Mouse (Mus musculus) bone marrow macrophage, adult 2 months (primary cell): ENCODE data around the gene Tlk2. TPM values are rescaled to one million over a fixed set of nuclear protein-coding genes. Genes with fewer than 3 reads are reported as not detected.
A peak's percentile ranks its signal among the peaks of the same experiment; 100 is the strongest.

Experiments
- H3K27ac ChIP-seq: 2 replicates; pipeline ENCODE4 v1.5.1; 2012; ENCODE audit warnings: low read depth, low read length; ENCODE audit not compliant: insufficient read depth
- H3K4me1 ChIP-seq: 2 replicates; pipeline ENCODE4 v1.6.1; 2012; ENCODE audit warnings: low read length; ENCODE audit not compliant: control insufficient read depth, insufficient read depth
- H3K4me3 ChIP-seq: 2 replicates; pipeline ENCODE4 v1.5.1; 2012; ENCODE audit warnings: mild to moderate bottlenecking, low read length, moderate library complexity; ENCODE audit not compliant: insufficient read depth
- CTCF ChIP-seq: IDR thresholded peaks from 2 replicates; pipeline ENCODE4 v1.5.1; 2012; ENCODE audit warnings: low read depth, mild to moderate bottlenecking, low read length, moderate library complexity
- POLR2A ChIP-seq: IDR thresholded peaks from 2 replicates; pipeline ENCODE4 v1.6.1; 2012; ENCODE audit warnings: mild to moderate bottlenecking, low read depth, low read length, borderline replicate concordance
- polyA plus RNA-seq: library from polyadenylated mRNA; stranded (reverse); fragments of >200 nt; gene quantifications from 2 replicates; pipeline ENCODE4 v1.2.4, GENCODE M21; 2012; ENCODE audit not compliant: missing spikeins, insufficient read depth, insufficient read length

The Tlk2 gene
- polyA plus RNA-seq, 1 experiment: 35.3 TPM

DNA sequence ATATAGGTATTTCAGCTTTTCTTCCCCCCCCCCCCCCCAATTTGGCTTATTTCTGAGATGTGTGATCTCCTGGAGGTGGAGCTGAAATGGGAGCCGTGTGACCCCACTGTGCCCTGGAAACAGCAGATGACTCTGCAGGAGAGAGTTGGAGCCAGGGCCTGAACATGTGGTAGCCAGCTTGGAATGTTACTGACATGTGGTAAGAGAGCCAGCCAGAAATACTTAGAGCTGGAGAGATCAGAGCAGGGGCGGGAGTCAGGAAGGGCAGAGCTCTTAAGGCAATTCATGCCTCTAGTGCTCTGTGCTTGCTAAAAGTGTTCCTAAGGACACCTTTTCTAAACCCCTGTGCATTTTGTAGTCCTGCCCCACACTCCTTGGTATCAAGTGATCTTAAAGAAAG is 103.9 kb downstream of the Tlk2 start:
- Histone ChIP-seq H3K27ac (no peak overlapping the region), H3K4me3 (no peak overlapping the region), H3K4me1 (no peaks in the 10 kb centered on the region)
- TF ChIP-seq CTCF (no peak), POLR2A (no peak)

DNA sequence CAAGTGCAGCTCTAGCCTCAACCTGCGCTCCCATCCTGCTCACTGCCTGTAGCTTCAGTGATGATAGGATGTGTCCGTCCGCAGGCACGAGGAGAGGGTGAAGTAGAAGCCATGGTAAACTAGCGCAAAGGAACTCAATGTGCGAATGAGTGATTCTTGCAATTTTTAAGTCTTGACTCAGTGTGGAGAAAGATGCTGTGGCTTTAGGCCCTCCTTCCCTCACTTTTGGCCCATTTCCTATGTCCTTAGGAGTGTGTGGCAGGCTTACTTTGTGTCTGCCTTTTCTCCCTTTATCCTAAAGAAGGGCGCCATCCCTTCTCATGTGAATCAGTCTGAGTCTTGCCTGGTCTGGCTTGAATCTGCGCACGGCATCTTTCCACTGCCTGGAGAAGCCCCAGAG is 104.4 kb downstream of the Tlk2 start:
- TF ChIP-seq POLR2A (no peak), CTCF (no peak)
- no peak overlapping the region for H3K4me3 ChIP-seq
- no peaks in the 10 kb centered on the region for H3K4me1 ChIP-seq
- H3K27ac ChIP-seq: no peak overlapping the region

GRCm38 (mm10) chr11:105285720-105286119 is 107.1 kb downstream of the Tlk2 start:
- no peak overlapping the region for H3K27ac ChIP-seq
- H3K4me3 ChIP-seq: no peak overlapping the region
- TF ChIP-seq POLR2A (no peak), CTCF (no peak)
- no peaks in the 10 kb centered on the region for H3K4me1 ChIP-seq

GRCm38 (mm10) chr11:105289403-105289802 is 110.8 kb downstream of the Tlk2 start:
- no peak overlapping the region for H3K27ac ChIP-seq
- H3K4me3 ChIP-seq: no peak overlapping the region
- no peaks in the 10 kb centered on the region for H3K4me1 ChIP-seq
- TF ChIP-seq CTCF (no peak), POLR2A (no peak)

DNA sequence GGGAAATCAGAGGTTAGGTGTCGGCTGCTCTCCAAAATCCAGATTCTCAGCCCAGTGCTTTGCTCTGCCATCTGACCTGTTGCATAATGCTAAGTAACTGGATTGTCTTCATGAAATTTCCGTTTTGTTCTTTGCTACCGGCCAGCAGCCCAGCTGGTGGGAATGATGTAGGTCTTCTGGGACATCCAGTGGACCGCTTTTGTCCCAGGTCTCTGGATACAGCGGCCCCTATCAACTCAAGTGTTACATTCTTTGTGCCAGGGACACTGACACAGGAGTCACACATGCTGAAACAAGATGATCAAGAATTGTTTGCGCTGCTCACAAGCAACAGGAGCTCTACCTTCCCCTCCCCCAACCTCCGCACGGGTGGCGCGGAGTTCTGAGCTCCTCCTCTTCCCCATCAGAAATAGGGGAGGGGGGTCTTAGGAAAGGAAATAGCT is 113.1 kb downstream of the Tlk2 start:
- TF ChIP-seq POLR2A (no peak), CTCF (no peak)
- Histone ChIP-seq H3K4me1 (no peaks in the 10 kb centered on the region), H3K27ac (no peak overlapping the region), H3K4me3 (no peak overlapping the region)

GRCm38 (mm10) chr11:105292124-105293071 is 113.8 kb downstream of the Tlk2 start, which contains the start of gene Mrc2:
TSS of gene Mrc2 (plus strand) at chr11:105292643.
- Histone ChIP-seq H3K4me1 (no peaks in the 10 kb centered on the region), H3K27ac (no peak within 1 kb of the TSS), H3K4me3 (peak within 1 kb of the TSS; percentile 55)
- TF ChIP-seq POLR2A (no peak), CTCF (no peak)

- Histone ChIP-seq H3K27ac (no peak overlapping the region), H3K4me3 (peak overlapping the region; percentile 55), H3K4me1 (no peaks in the 10 kb centered on the region)
- no peak for TF ChIP-seq POLR2A
- no peak for TF ChIP-seq CTCF
Observed at GRCm38 (mm10) chr11:105293101-105293581, 114.5 kb downstream of the Tlk2 start.

DNA sequence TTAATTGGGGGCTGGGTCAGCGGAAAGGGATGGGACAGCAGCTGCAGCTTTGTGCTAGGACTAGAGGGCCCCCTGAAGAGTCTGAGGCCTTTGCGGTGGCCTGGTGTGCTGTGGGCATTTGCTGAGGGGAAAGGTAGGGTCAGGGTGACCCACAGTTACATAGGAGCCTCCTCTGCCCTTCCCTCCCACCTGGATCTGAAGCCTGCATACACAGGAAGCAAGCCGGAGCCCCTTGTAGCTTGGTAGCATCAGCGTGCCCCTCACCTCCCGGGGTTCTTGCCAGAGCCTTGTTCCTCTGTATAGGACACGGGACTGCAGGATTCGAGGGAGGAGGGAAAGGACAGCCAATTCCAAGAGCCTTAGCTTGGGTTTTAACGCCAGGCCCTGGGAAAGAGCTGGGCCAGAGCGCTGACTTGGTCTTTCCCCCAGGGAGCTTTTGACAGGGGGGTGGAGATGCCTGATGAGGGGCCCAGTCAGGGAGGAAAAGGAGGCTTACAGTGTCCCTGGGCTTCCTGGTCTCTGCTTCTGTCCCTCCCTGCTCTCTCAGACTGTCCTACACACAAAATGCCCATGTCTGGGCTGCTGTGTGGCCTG is 115.4 kb downstream of the Tlk2 start:
- Histone ChIP-seq H3K4me1 (no peaks in the 10 kb centered on the region), H3K27ac (no peak overlapping the region), H3K4me3 (no peak overlapping the region)
- TF ChIP-seq CTCF (no peak), POLR2A (no peak)

DNA sequence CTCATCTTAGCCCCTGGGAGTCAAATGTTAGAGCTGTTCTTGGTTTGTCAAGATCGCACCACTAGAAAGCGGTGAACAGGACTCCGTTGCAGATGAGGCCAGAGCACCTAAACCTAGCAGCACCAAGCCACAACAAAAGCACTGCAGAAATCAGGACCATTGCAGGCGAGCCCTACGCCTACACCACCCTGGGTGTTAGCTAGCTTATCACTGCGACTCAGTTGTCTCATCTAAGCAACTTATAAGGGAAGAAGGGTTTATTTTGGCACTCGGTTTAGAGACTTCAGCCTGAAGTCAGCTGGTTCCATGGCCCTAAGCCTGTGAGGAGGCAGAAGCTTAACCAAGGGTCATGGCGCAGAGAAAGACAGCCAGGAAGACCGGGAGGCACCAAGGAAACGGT is 117.5 kb downstream of the Tlk2 start:
- no peaks in the 10 kb centered on the region for H3K4me1 ChIP-seq
- no peak for TF ChIP-seq POLR2A
- no peak for TF ChIP-seq CTCF
- no peak overlapping the region for H3K4me3 ChIP-seq
- H3K27ac ChIP-seq: no peak overlapping the region

DNA sequence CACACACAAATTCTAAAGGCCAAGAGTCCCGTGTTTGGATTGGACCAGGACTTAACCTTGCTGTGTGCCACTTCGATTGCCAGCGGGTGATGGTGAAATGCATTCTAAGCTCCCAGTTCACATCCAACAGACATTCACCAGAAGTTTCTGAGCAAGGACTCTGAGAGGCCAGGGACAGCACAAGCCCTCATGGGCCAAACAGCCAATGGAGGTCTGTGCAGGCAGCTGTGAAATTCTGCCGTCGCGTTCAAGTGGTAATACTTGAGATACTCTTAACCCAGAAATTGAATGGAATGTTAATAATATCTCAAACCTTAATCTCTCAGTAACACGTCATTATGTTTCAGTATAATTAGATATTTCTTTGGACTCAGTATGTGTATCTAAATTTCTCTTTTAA is 131.6 kb downstream of the Tlk2 start:
- no peak overlapping the region for H3K27ac ChIP-seq
- peaks cover 8% of the 10 kb centered on the region for H3K4me1 ChIP-seq
- H3K4me3 ChIP-seq: no peak overlapping the region
- no peak for TF ChIP-seq CTCF
- no peak for TF ChIP-seq POLR2A

- TF ChIP-seq CTCF (no peak), POLR2A (no peak)
- H3K4me3 ChIP-seq: 0 out of 2 replicates have a peak overlapping the region, but pooled peaks have one; percentile 7
- H3K4me1 ChIP-seq: peaks cover 8% of the 10 kb centered on the region
- no peak overlapping the region for H3K27ac ChIP-seq
Observed at GRCm38 (mm10) chr11:105311291-105311975, 132.8 kb downstream of the Tlk2 start.
